Mouse (Mus musculus): ENCODE results near the gene Gtf2f2. TPM values are rescaled to one million over a fixed set of nuclear protein-coding genes. Genes with fewer than 3 reads are reported as not detected.
A peak's percentile ranks its signal among the peaks of the same experiment; 100 is the strongest.
"Not testable (repeated sequence)": the region's sequence is repeated elsewhere in the genome, so short reads cannot be mapped to it uniquely, and the experiment has no call there.

Gtf2f2 gene
- polyA plus RNA-seq, 1 experiment from 2014 or later: 47.1 TPM

GRCm38 (mm10) chr14:75954766-75955165 lies 55.9 kb downstream of the Gtf2f2 start, which contains the start of gene Kctd4:
Gene Kctd4 (plus strand): TSS chr14:75955009.
- H3K27ac ChIP-seq (ENCODE audit: low read depth, low read length): no peak within 1 kb of the TSS
- H3K9ac ChIP-seq (ENCODE audit: low read depth, low read length): no peak within 1 kb of the TSS
- H3K36me3 ChIP-seq (ENCODE audit: control insufficient read depth, insufficient read depth, low read length): no peaks in the 10 kb centered on the region
- 83% methylated on average over 7 of the region's 7 CpGs for WGBS
- ATAC-seq (ENCODE audit: low FRiP score, low TSS enrichment): no peak
- no peaks in the 10 kb centered on the region for H3K4me1 ChIP-seq (ENCODE audit: control insufficient read depth, insufficient read depth, low read length)
- H3K4me2 ChIP-seq (replicated peaks; ENCODE audit: low read depth, low read length): no peak within 1 kb of the TSS
- H3K9me3 ChIP-seq (ENCODE audit: control insufficient read depth, low read length): no peaks in the 10 kb centered on the region
- H3K4me3 ChIP-seq (ENCODE audit: low read length): no peak within 1 kb of the TSS
- no peaks in the 10 kb centered on the region for H3K27me3 ChIP-seq (ENCODE audit: control insufficient read depth, insufficient read depth, low read length)

- H3K27ac ChIP-seq (ENCODE audit: low read depth, low read length): no peak overlapping the region
- H3K27me3 ChIP-seq (ENCODE audit: control insufficient read depth, insufficient read depth, low read length): no peaks in the 10 kb centered on the region
- H3K9me3 ChIP-seq (ENCODE audit: control insufficient read depth, low read length): no peaks in the 10 kb centered on the region
- no peaks in the 10 kb centered on the region for H3K4me1 ChIP-seq (ENCODE audit: control insufficient read depth, insufficient read depth, low read length)
- H3K4me3 ChIP-seq (ENCODE audit: low read length): no peak overlapping the region
- no peak overlapping the region for H3K4me2 ChIP-seq (replicated peaks; ENCODE audit: low read depth, low read length)
- no peak overlapping the region for H3K9ac ChIP-seq (ENCODE audit: low read depth, low read length)
- ATAC-seq (ENCODE audit: low FRiP score, low TSS enrichment): no peak
- no peaks in the 10 kb centered on the region for H3K36me3 ChIP-seq (ENCODE audit: control insufficient read depth, insufficient read depth, low read length)
- WGBS: 63% methylated on average over 2 of the region's 2 CpGs
Measured at GRCm38 (mm10) chr14:75953011-75953410, 57.7 kb downstream of the Gtf2f2 start.

- Histone ChIP-seq H3K4me1 (ENCODE audit: control insufficient read depth, insufficient read depth, low read length) (no peaks in the 10 kb centered on the region), H3K9ac (ENCODE audit: low read depth, low read length) (no peak overlapping the region), H3K27ac (ENCODE audit: low read depth, low read length) (no peak overlapping the region), H3K36me3 (ENCODE audit: control insufficient read depth, insufficient read depth, low read length) (no peaks in the 10 kb centered on the region), H3K27me3 (ENCODE audit: control insufficient read depth, insufficient read depth, low read length) (no peaks in the 10 kb centered on the region), H3K4me2 (replicated peaks; ENCODE audit: low read depth, low read length) (no peak overlapping the region), H3K4me3 (ENCODE audit: low read length) (no peak overlapping the region), H3K9me3 (ENCODE audit: control insufficient read depth, low read length) (no peaks in the 10 kb centered on the region)
- whole genome bisulfite sequencing: 72% methylated on average over 3 of the region's 3 CpGs
- no peak for ATAC-seq (ENCODE audit: low FRiP score, low TSS enrichment)
Measured at GRCm38 (mm10) chr14:75947674-75948073, 63.0 kb downstream of the Gtf2f2 start.

- H3K4me1 ChIP-seq (ENCODE audit: control insufficient read depth, insufficient read depth, low read length): peaks cover 3% of the 10 kb centered on the region; the same call in 1 of the 2 replicates
- H3K4me3 ChIP-seq (ENCODE audit: low read length): no peak overlapping the region
- H3K9ac ChIP-seq (ENCODE audit: low read depth, low read length): no peak overlapping the region
- no peaks in the 10 kb centered on the region for H3K27me3 ChIP-seq (ENCODE audit: control insufficient read depth, insufficient read depth, low read length)
- no peaks in the 10 kb centered on the region for H3K36me3 ChIP-seq (ENCODE audit: control insufficient read depth, insufficient read depth, low read length)
- no peak overlapping the region for H3K27ac ChIP-seq (ENCODE audit: low read depth, low read length)
- no peaks in the 10 kb centered on the region for H3K9me3 ChIP-seq (ENCODE audit: control insufficient read depth, low read length)
- ATAC-seq (ENCODE audit: low FRiP score, low TSS enrichment): no peak
- 93% methylated on average over 3 of the region's 3 CpGs for WGBS
- H3K4me2 ChIP-seq (replicated peaks; ENCODE audit: low read depth, low read length): no peak overlapping the region
Measured at GRCm38 (mm10) chr14:75942365-75942764, 68.3 kb downstream of the Gtf2f2 start.

- Histone ChIP-seq H3K9ac (ENCODE audit: low read depth, low read length) (no peak overlapping the region), H3K4me2 (replicated peaks; ENCODE audit: low read depth, low read length) (no peak overlapping the region), H3K27ac (ENCODE audit: low read depth, low read length) (no peak overlapping the region), H3K27me3 (ENCODE audit: control insufficient read depth, insufficient read depth, low read length) (no peaks in the 10 kb centered on the region), H3K4me1 (ENCODE audit: control insufficient read depth, insufficient read depth, low read length) (peaks cover 3% of the 10 kb centered on the region; the same call in 1 of the 2 replicates), H3K4me3 (ENCODE audit: low read length) (no peak overlapping the region), H3K36me3 (ENCODE audit: control insufficient read depth, insufficient read depth, low read length) (no peaks in the 10 kb centered on the region), H3K9me3 (ENCODE audit: control insufficient read depth, low read length) (no peaks in the 10 kb centered on the region)
- 95% methylated on average over 1 of the region's 1 CpGs for WGBS
- no peak for ATAC-seq (ENCODE audit: low FRiP score, low TSS enrichment)
Measured at GRCm38 (mm10) chr14:75941500-75941899, 69.2 kb downstream of the Gtf2f2 start.

- WGBS: 14% methylated on average over 1 of the region's 1 CpGs
- H3K36me3 ChIP-seq (ENCODE audit: control insufficient read depth, insufficient read depth, low read length): no peaks in the 10 kb centered on the region
- H3K9ac ChIP-seq (ENCODE audit: low read depth, low read length): no peak overlapping the region
- H3K27ac ChIP-seq (ENCODE audit: low read depth, low read length): no peak overlapping the region
- no peak overlapping the region for H3K4me3 ChIP-seq (ENCODE audit: low read length)
- H3K4me1 ChIP-seq (ENCODE audit: control insufficient read depth, insufficient read depth, low read length): peaks cover 3% of the 10 kb centered on the region; the same call in 1 of the 2 replicates
- no peak overlapping the region for H3K4me2 ChIP-seq (replicated peaks; ENCODE audit: low read depth, low read length)
- H3K9me3 ChIP-seq (ENCODE audit: control insufficient read depth, low read length): no peaks in the 10 kb centered on the region
- H3K27me3 ChIP-seq (ENCODE audit: control insufficient read depth, insufficient read depth, low read length): no peaks in the 10 kb centered on the region
- ATAC-seq (ENCODE audit: low FRiP score, low TSS enrichment): peak; percentile 64; the same call in 1 of the 2 replicates
Measured at GRCm38 (mm10) chr14:75937714-75938113, 73.0 kb downstream of the Gtf2f2 start.

GRCm38 (mm10) chr14:75934359-75934758 lies 76.3 kb downstream of the Gtf2f2 start:
- H3K36me3 ChIP-seq (ENCODE audit: control insufficient read depth, insufficient read depth, low read length): no peaks in the 10 kb centered on the region
- H3K4me2 ChIP-seq (replicated peaks; ENCODE audit: low read depth, low read length): no peak overlapping the region
- H3K4me1 ChIP-seq (ENCODE audit: control insufficient read depth, insufficient read depth, low read length): peaks cover 3% of the 10 kb centered on the region; the same call in 1 of the 2 replicates
- no peaks in the 10 kb centered on the region for H3K9me3 ChIP-seq (ENCODE audit: control insufficient read depth, low read length)
- no peak for ATAC-seq (ENCODE audit: low FRiP score, low TSS enrichment)
- H3K4me3 ChIP-seq (ENCODE audit: low read length): no peak overlapping the region
- no peak overlapping the region for H3K27ac ChIP-seq (ENCODE audit: low read depth, low read length)
- WGBS: 85% methylated on average over 2 of the region's 2 CpGs
- no peaks in the 10 kb centered on the region for H3K27me3 ChIP-seq (ENCODE audit: control insufficient read depth, insufficient read depth, low read length)
- no peak overlapping the region for H3K9ac ChIP-seq (ENCODE audit: low read depth, low read length)

GRCm38 (mm10) chr14:75931266-75931665 lies 79.4 kb downstream of the Gtf2f2 start:
- no peak for ATAC-seq (ENCODE audit: low FRiP score, low TSS enrichment)
- Histone ChIP-seq H3K4me3 (ENCODE audit: low read length) (no peak overlapping the region), H3K4me2 (replicated peaks; ENCODE audit: low read depth, low read length) (no peak overlapping the region), H3K4me1 (ENCODE audit: control insufficient read depth, insufficient read depth, low read length) (no peaks in the 10 kb centered on the region), H3K27ac (ENCODE audit: low read depth, low read length) (no peak overlapping the region), H3K9me3 (ENCODE audit: control insufficient read depth, low read length) (no peaks in the 10 kb centered on the region), H3K9ac (ENCODE audit: low read depth, low read length) (no peak overlapping the region), H3K27me3 (ENCODE audit: control insufficient read depth, insufficient read depth, low read length) (no peaks in the 10 kb centered on the region), H3K36me3 (ENCODE audit: control insufficient read depth, insufficient read depth, low read length) (no peaks in the 10 kb centered on the region)
- WGBS: 97% methylated on average over 23 of the region's 23 CpGs

- H3K27ac ChIP-seq (ENCODE audit: low read depth, low read length); ATAC-seq (ENCODE audit: low FRiP score, low TSS enrichment); H3K36me3 ChIP-seq (ENCODE audit: control insufficient read depth, insufficient read depth, low read length); H3K27me3 ChIP-seq (ENCODE audit: control insufficient read depth, insufficient read depth, low read length); H3K4me2 ChIP-seq (replicated peaks; ENCODE audit: low read depth, low read length); H3K4me3 ChIP-seq (ENCODE audit: low read length); H3K4me1 ChIP-seq (ENCODE audit: control insufficient read depth, insufficient read depth, low read length); H3K9ac ChIP-seq (ENCODE audit: low read depth, low read length); H3K9me3 ChIP-seq (ENCODE audit: control insufficient read depth, low read length): not testable (repeated sequence)
- 93% methylated on average over 8 of the region's 8 CpGs for WGBS
Measured at GRCm38 (mm10) chr14:75929713-75930112, 81.0 kb downstream of the Gtf2f2 start.
